Mouse (Mus musculus): ENCODE measurements around the gene Gnaq.
"Not testable (repeated sequence)": the region's sequence is repeated elsewhere in the genome, so short reads cannot be mapped to it uniquely, and the experiment has no call there.

The Gnaq gene

DNA sequence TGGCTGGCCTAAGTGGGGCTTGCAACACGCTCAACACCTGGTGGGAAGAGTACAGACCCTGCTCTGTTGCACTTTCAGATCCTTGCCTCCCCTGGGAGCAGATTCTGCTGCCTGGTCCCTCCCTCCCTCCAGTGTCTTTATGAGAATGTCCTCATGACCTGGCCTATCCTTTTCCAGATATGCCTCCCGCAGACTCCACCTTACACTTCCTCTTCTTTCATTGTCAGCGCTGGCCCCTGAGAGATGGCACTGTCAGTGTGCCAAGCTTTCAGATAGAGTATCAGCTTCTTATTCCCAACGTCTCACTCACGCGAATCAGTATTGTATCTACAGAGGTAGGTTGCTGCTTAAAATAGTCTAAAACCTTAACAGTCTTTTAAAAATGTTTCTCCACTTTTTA lies 129.0 kb downstream of the Gnaq start:
- no peak for DNase-seq

- no peak for DNase-seq
Observed at GRCm38 (mm10) chr19:16262340-16262739, 129.7 kb downstream of the Gnaq start.

GRCm38 (mm10) chr19:16267362-16267761 lies 134.7 kb downstream of the Gnaq start:
- DNase-seq: not testable (repeated sequence)

DNA sequence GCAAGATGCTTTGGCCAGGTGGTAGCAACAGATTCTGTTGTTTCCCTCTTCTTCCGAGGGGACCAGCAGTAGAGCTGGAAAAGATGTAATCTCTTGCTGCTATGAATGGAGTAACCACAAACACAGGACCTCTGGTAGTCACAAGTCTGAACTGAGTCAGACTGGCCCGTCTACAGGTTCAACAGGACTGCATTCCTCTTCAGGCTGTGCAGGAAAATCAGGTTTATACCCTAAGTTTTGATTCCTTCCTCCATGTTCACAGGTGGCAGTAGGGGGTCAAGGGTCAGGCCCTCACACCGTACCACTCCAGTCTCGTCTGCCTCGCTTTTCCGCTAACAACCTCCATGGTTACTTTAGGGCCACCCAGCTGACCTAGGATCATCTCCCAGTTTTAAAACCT lies 137.6 kb downstream of the Gnaq start:
- DNase-seq: no peak

GRCm38 (mm10) chr19:16271002-16271401 lies 138.4 kb downstream of the Gnaq start:
- DNase-seq: no peak

GRCm38 (mm10) chr19:16273021-16273420 lies 140.4 kb downstream of the Gnaq start:
- DNase-seq: no peak

- DNase-seq: no peak
Observed at GRCm38 (mm10) chr19:16280231-16280630, 147.6 kb downstream of the Gnaq start.

DNA sequence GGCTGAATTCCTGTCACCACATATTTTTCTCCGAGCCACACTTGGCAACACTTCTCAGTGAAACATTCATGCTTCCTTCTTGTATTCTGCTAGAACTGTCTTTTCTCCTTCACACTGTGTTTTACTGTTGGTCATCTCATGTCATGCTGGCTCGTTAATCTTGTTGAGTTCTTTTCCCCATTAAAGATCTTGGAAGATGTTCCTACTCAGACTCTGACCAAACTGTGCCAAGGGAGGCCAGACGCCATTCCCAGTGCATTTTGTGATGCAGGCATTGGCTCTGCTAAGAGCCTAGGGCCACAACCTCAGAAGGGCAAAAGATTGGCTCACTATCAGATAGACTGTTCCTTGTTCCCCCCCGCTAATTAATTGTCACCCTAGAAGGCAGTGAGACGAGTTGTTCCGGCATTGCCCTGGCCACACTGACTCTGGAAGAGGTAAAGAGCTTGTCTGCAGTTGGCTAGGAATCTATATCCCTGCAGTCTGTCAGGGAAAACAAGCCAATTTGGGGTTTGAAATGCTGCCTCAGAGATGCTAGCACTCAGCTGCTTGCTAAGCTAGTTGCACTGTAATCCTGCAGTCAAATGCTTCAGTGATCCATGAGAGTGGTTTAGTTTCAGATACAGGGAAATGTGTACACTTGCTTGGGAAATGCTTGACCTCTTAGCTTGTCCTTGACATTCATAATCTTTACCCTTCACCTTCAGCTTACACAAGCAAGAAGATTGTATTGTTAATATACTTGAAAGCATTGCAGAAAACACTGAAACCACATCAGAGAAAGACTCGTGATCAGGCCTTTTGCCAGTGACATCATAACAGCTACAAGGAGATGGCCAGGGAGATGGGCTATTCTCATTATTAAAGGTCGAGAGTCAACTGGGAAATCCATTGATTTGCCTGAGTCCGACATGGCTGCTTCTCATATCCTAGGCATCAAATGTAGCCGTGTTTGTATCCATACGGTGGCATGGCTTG lies 152.7 kb downstream of the Gnaq start:
- no peak for DNase-seq

- DNase-seq: no peak
Observed at GRCm38 (mm10) chr19:16286451-16287175, 154.0 kb downstream of the Gnaq start.

- no peak for DNase-seq
Observed at GRCm38 (mm10) chr19:16287307-16287706, 154.7 kb downstream of the Gnaq start.

DNA sequence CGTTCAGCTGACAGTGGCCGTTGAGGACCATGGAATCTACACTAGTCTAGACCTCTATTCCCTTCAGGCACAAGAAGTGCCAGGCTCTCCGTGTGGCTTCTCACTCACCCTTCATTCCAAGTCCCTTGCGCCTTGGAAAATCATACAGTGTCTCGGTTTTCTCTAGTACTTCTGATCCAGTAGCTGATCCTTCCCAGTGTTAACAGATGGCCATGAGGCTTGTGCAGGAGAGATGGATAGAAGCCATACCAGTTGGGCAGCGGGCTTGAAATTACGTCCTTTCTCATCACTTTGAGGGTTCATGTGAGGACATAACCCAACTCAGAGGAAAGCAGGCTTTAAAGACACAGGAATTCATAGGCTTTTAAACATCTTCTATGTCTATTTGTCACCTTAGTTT lies 155.3 kb downstream of the Gnaq start:
- no peak for DNase-seq

GRCm38 (mm10) chr19:16291088-16291487 lies 158.5 kb downstream of the Gnaq start:
- DNase-seq: no peak

DNA sequence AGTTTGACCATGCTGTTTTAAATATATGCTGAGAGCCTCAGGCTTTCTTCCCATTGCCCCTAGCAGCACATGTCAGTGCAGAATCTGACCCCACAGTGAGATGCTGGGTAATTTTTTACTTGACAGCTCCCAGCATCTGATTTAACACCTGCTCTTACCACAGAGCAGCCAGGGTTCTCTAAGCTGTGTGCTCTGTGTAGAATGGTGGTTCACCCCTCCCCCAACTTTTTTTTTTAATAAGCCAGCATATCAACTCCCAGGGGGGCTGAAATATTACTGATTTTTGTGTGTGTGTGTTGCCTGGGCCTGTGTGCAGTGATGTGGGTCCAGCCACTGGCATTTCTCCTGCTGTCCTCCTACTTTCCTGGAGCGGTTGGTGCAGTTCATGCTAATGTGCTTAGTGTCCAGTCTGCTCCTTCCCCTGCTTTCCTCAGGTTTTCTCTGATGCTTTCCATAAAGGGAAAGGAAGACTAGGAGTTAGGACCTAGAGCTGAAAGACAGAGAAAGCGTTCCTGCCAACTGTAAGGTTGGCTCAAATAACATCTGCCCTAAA lies 159.5 kb downstream of the Gnaq start:
- DNase-seq: no peak

- DNase-seq: no peak
Observed at GRCm38 (mm10) chr19:16292978-16293377, 160.3 kb downstream of the Gnaq start.

DNA sequence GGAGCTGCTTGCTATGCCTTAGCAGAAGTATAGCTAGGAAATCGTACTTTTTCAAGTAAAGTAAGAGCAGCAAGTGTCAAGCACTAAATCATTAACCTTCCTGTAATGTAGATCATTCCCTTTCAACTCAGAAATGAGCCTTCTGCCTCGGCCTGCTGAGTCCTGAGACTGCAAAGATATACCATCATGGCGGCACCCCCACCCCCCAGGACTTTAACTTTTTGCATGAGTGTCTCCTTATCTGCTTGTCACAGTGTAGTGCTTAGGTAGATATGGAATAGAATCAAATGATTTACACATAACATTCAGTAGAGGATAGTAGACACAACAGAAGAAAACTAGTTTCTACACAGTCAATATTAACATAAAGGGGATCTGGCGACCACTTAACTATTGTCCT lies 167.8 kb downstream of the Gnaq start:
- DNase-seq: no peak

DNA sequence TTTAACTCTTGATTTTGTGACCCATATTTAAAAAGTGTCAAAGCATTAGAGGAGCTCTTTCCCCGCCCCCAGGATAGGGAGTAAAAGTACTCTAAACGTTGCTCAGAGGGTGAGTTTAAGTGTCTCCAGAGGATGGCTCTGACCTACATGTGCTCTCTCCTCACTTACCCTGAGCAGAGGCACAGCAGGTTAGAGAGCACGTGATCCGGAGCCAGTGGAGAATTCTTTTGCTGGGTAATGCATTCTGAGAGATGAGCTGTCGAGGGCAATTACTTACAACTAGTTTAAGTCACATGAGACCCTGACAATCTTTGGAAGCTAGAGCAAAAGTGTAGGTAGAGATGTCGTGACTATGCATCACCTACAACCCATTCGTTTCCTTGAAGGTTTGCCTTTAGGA lies 168.7 kb downstream of the Gnaq start:
- no peak for DNase-seq

DNA sequence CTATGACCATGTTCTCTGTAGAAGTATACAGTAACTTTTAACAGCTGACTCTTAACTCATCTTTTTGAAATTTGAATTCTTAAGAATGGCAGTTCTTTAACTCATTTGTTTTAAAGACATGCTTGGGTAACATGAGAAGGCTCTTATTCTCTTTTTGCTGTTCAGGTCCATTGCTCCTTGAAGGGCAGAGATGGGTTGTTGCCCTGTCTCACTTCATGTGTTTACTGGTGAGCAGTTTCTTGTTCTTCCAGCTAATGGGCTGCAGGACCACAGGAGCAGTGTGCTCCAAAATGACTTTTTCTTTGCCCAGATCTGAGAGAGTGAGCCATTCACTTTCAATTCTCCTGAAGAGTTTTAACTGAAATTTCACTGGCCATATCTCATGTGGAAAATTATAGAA lies 176.4 kb downstream of the Gnaq start:
- no peak for DNase-seq

GRCm38 (mm10) chr19:16314295-16314821 lies 181.7 kb downstream of the Gnaq start:
- DNase-seq: no peak

- DNase-seq: no peak
Observed at GRCm38 (mm10) chr19:16315525-16315924, 182.9 kb downstream of the Gnaq start.

DNA sequence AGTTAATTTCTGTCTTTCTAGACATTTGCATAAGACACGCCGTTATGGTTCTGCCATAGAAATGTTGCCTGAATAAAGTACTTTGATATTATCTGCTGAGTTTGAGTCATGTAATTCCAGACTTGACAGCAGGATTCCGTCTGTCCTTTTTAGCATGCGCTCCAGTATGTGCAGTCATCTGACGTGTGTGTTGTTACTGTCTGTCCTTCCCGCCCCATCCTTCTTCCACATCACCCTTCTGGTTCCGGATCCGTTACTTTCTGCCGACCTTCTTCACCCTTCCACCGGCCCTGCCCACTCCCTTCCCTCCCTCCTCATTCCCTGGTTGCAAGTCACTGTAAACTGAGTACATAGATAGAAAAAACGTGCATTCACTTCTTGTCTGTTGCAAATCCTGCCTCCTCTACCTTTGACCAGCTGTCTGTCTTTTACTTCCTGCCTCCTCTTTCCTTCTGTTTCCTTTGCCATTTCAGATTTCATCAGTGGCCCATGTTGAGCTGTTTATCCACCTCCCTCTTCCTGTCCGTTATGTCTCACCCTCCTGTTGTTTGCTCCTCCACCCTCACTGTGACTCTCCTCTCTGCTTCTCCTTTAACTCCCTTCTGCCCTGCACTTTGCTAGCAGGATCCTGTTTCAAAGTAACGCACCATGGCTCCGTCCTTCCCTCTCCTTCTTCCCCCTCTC lies 185.6 kb downstream of the Gnaq start:
- no peak for DNase-seq

- DNase-seq: no peak
Observed at GRCm38 (mm10) chr19:16319986-16320385, 187.4 kb downstream of the Gnaq start.

DNA sequence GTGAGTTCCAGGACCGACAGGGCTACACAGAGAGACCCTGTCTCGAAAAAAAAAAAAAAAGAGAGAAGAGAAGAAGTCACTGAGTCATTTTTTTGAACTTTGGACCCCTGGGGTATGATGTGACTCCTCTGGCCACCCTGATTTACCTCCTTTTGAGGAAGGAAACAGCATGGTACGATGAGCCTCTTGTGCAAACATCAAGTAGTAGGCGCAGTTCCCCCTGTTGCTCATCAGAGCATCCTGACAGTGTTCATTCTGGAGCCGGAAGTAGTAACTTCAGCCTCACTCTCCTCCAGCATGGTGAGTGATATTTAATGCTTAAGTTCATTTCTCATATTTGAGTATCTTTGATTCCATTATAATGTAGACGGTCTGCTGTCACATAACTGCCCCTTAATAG lies 190.4 kb downstream of the Gnaq start:
- DNase-seq: no peak

GRCm38 (mm10) chr19:16324239-16324638 lies 191.6 kb downstream of the Gnaq start:
- no peak for DNase-seq

All from thymus, postnatal 4 days (tissue).